Mouse (Mus musculus) spleen, adult 2 months (tissue): ENCODE measurements around the gene Dnajb13.

Experiments
- CTCF ChIP-seq: fragments of 200-500 bp; IDR thresholded peaks from 2 replicates; pipeline ENCODE4 v1.5.1; 2011; ENCODE audit warnings: mild to moderate bottlenecking, inconsistent platforms; ENCODE audit not compliant: insufficient read depth, insufficient read length, insufficient replicate concordance; ENCODE audit errors: extremely low read depth
- POLR2A ChIP-seq: fragments of 200-500 bp; IDR thresholded peaks from 2 replicates; pipeline ENCODE4 v1.6.1; 2011; ENCODE audit warnings: low read depth, low read length, inconsistent platforms

- no peak for TF ChIP-seq CTCF
- no peak for TF ChIP-seq POLR2A
Measured at GRCm38 (mm10) chr7:100524669-100525068, 9.9 kb upstream of the Dnajb13 start.
